Mouse (Mus musculus): ENCODE results near the gene Pinlyp.

GRCm38 (mm10) chr7:24547534-24548036 lies 1.7 kb upstream of the Pinlyp start:
- TF ChIP-seq CTCF (IDR thresholded peaks at IDR 0.05; ENCODE audit: low read depth) (no peak), EP300 (optimal IDR thresholded peaks at IDR 0.05) (no peak)
